Mouse (Mus musculus): ENCODE measurements around the gene Col13a1.

Gene Col13a1

GRCm38 (mm10) chr10:61978866-61979340 lies at the start of gene Col13a1:
Gene Col13a1 (minus strand): TSS chr10:61979108.
- no peak for DNase-seq

DNA sequence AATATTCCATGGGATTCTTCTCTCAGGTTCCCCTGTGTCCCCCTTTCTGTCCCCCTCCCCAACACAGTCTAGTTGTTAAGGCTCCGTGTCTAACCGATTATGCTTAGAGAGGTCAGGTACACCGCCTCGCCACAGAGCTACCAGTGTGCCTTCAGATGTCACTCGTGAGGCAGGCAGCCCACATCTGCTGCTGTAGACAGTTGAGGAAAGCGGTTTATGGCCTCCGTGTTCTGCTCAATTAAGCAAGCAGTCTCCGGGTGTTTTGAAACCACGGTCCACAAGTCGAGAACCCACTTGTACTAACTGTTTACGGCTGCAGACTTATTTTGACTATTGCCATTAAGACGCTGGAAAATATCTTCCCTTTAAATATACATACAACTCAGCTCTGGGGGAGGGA lies 48.8 kb upstream of the Col13a1 start:
- DNase-seq, result no peak

GRCm38 (mm10) chr10:62023821-62024551 lies 45.1 kb upstream of the Col13a1 start:
- DNase-seq, result no peak

- no peak for DNase-seq
Measured at GRCm38 (mm10) chr10:62020068-62020620, 41.2 kb upstream of the Col13a1 start.

GRCm38 (mm10) chr10:62019386-62020067 lies 40.6 kb upstream of the Col13a1 start:
- DNase-seq, result no peak

GRCm38 (mm10) chr10:62016947-62017346 lies 38.0 kb upstream of the Col13a1 start:
- no peak for DNase-seq

DNA sequence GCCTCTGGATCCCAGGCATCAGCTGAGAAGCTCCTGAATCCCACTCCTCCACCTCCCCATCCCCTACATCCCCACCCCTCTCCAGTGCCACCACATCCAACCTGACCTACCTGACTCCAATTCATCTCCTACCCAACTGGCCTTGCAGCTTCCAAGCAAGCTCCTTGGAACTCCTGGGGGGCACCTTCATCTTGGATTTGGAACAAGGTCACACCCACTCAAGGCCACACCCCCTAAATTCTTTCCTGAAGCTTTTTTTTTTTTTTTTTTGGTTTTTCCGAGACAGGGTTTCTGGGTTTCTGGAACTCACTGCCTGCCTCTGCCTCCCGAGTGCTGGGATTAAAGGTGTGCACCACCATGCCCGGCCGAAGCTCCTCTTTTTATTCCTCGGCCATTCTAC lies 34.3 kb upstream of the Col13a1 start:
- no peak for DNase-seq

- no peak for DNase-seq
Measured at GRCm38 (mm10) chr10:62012371-62012770, 33.5 kb upstream of the Col13a1 start.

DNA sequence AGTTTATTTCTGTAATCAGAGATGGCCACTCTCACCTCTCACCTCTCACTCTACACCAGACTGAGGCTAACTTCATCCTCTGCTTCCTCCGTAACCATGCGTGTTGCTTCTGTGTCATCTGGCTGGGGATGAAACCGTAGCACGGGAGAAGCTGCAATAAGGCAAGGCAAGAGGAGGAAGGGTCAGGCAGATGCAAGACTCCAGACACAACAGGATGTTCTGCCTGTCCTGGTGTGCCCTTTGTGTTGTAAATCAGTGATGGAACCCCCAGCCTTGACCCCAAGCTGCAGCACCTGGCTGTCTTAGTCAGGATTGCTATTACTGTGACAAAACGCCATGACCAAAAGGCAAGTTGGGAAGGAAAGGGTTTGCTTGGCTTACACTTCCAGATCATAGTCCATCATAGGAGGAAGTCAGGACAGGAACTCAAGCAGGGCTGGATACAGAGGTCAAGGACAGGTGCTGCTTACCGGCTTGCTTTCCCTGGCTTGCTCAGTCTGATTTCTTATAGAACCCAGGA lies 31.1 kb upstream of the Col13a1 start:
- no peak for DNase-seq

- no peak for DNase-seq
Measured at GRCm38 (mm10) chr10:62007958-62008357, 29.1 kb upstream of the Col13a1 start.

DNA sequence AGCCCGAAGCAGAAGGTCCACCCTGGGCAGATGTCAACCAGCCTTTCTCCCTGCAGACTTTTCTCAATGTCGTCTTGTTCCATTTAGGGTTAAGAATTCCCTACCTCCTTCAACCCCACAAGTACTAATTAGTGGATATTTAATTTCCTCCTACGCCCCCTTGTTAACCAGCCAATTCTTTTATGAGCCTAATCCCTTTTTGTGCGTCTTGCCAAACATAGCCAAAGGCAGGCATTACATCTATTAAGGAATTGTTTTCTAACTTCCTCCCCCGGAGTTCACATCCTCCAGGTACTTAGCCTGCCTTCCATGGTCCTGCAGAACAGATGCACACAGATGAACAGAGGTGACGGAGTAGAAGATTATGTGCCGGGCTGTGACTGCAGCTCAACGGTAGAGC lies 27.5 kb upstream of the Col13a1 start:
- DNase-seq, result no peak

DNA sequence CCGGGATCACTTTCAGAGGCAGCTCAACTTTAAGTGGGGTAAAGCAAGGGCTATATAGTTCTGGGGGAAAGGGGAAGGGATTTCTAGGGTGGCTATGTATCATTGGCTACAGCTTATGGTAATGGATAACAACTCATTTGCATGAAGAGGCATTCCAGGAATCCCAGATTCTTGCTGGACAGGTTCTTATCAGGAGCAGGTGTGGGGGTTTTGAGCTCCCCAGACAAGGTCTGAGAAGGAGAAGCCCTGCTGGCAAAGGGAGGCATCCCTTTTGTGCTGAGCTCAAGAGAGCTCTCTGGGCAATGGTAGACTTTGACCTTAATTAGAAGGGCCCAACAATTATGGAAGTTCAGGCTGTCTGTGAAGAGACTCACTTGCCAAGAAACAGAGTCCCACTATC lies 21.3 kb upstream of the Col13a1 start:
- no peak for DNase-seq

GRCm38 (mm10) chr10:61999766-62000165 lies 20.9 kb upstream of the Col13a1 start:
- DNase-seq, result no peak

DNA sequence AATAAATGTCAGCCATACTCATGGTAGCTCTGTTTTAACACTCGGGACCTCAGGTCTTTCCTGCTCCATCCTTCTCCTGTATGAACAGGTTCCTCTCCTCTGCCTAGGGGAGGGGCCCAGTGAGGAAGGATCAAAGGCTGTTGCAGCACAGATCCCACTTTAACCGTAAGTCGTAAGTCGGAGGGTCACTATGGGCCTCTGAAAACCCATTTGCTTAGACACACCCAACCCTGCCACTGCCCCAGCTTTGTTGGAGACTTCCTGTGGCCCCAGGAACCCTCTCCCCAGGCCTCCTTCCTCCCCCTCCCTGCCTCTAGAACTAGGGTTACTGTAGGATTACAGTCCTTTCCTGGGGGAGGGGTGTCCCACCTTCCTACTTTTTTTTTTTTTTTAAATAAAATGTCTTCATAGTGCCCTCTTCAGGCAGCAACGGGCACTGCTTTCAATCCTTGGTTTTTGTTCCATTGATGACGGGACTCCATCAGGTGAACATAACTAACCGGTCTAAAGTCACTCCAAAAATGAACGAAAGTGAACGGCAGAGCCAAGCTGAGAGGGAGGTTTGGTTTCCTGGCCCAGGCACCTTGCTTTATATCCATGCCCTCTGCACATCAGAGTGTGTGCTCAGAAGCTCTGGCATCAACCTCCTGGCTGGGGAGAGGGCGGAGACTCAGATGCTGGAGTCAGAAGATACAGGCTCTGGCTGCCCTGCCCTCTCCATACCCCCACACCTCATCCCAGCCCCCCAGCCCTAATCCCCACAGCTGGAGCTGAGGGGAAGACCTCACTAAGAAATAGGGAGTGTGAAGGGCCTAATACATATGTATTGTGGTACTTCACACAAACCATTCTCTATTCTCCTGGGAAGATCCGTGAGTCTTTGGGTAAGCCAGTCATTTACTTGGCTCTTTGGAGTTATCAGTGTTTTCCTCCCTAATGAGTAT lies 12.8 kb upstream of the Col13a1 start:
- no peak for DNase-seq

DNA sequence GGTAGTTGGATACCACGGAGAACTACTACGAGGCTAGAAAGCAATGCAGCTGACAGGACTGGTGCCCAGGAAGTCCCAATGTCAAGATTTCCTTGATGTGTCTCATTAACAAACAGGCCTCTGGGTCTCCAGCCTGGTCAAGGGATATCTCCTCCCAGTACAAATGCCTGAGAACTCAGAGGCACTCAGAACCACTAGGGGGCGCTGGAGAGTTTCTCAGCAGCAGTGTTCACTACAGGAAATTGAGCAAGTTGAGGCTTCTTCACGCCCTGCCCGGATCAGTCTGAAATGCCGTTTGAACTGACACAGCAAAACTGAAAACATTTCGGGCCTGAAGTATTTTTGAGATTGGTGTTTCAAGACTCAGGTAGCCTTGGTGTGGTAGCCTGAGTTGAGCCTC lies 1.5 kb upstream of the Col13a1 start:
- peak; percentile 87 to 92 for DNase-seq

- peak; percentile 13 to 34 for DNase-seq
Measured at GRCm38 (mm10) chr10:61978112-61978865, 619 bp downstream of the Col13a1 start.

- DNase-seq, result no peak
Measured at GRCm38 (mm10) chr10:61977392-61978096, 1.4 kb downstream of the Col13a1 start.

DNA sequence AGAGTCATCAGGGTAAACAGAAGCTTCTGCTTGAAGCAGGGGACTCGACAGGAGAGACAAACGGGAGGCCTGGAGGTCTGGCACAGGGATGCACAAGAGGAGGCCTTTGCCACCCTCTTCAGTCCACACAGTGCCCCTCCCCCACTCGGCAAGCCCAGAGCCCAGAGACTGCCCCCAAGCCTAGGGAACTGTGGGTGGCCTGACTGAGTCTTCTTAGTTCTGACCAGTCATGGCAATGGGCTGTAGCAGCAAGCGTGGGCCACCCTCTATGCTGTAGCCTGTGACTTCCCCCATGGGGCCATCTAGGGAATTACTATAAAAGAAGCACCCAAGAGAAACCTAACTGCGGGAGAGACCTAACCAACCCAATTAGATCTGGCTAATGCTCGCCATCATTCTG lies 1.9 kb downstream of the Col13a1 start:
- no peak for DNase-seq

DNA sequence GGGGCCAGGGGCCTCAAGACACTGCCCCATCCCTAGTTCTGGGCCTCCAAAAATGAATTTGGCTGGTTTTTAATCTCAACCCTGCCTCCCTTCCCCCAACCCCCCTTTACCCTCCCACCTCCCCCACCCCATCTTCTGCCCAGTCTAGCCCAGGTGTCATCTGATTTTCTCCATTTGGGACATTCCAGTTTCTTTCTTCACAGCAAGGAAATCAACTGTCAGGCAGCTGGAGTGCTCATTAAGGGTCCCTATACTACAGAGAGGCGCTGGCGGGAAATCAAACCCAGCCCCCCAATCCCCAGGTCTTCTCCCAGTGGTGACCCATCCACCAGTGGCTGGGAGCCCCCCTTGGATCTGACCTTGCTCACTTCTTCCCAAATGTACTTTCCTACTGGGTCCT lies 4.3 kb downstream of the Col13a1 start:
- DNase-seq, result no peak

- no peak for DNase-seq
Measured at GRCm38 (mm10) chr10:61972041-61972440, 6.9 kb downstream of the Col13a1 start.

DNA sequence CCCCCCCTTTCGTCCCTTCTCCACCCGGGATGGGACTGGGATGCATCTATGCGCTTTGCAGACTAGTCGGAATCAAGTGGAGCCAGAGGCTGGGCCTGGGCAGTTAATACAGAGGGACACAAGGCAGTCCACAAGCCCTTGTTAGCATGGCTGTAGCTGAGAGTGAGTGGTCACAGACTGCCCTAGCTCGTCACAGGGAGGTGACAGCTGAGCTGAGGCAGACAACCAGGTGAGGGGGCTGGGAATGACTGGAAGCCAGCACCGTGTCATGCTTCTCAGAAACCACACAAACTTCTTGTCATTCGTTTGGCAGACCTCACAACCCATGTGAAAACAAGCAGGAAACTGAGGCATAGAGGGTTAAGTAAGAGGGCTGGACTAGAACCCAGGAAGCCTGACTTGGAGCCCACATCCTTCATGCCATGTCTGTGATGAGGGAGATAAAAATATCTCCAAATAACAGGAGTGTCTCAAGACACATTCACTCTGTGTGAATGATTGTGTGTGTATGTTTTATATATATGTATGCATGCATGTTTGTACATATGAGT lies 10.8 kb downstream of the Col13a1 start:
- no peak for DNase-seq
